Mouse (Mus musculus) cortical plate, adult 2 months (tissue): ENCODE data around the gene Polrmt. TPM values are rescaled to one million over a fixed set of nuclear protein-coding genes. Genes with fewer than 3 reads are reported as not detected.
"Not testable (repeated sequence)": the region's sequence is repeated elsewhere in the genome, so short reads cannot be mapped to it uniquely, and the experiment has no call there.

Experiments
- H3K27ac ChIP-seq: fragments of 200-500 bp; 2 replicates; pipeline ENCODE4 v1.5.1; 2012; ENCODE audit warnings: low read length, control low read depth, inconsistent platforms; ENCODE audit not compliant: insufficient read depth
- H3K4me1 ChIP-seq: fragments of 200-500 bp; 2 replicates; pipeline ENCODE4 v1.6.1; 2011; ENCODE audit warnings: low read length; ENCODE audit not compliant: control insufficient read depth, insufficient read depth
- H3K4me3 ChIP-seq: fragments of 200-500 bp; 2 replicates; pipeline ENCODE4 v1.5.1; 2011; ENCODE audit warnings: mild to moderate bottlenecking, low read length, control low read depth; ENCODE audit not compliant: insufficient read depth
- CTCF ChIP-seq: fragments of 200-500 bp; IDR thresholded peaks from 2 replicates; pipeline ENCODE4 v1.5.1; 2011; ENCODE audit warnings: mild to moderate bottlenecking, control low read depth, low read length; ENCODE audit not compliant: insufficient read depth; ENCODE audit errors: extremely low read depth
- POLR2A ChIP-seq: fragments of 200-500 bp; IDR thresholded peaks from 2 replicates; pipeline ENCODE4 v1.6.1; 2011; ENCODE audit warnings: mild to moderate bottlenecking, low read length, control low read depth; ENCODE audit not compliant: insufficient read depth; ENCODE audit errors: extremely low read depth
- polyA plus RNA-seq: library from polyadenylated mRNA; depleted of rRNA; stranded (reverse); fragments of >200 nt; gene quantifications from 2 replicates; pipeline ENCODE4 v1.2.3, GENCODE M21; 2012

Polrmt gene
- polyA plus RNA-seq, 1 experiment: 51.6 TPM

DNA sequence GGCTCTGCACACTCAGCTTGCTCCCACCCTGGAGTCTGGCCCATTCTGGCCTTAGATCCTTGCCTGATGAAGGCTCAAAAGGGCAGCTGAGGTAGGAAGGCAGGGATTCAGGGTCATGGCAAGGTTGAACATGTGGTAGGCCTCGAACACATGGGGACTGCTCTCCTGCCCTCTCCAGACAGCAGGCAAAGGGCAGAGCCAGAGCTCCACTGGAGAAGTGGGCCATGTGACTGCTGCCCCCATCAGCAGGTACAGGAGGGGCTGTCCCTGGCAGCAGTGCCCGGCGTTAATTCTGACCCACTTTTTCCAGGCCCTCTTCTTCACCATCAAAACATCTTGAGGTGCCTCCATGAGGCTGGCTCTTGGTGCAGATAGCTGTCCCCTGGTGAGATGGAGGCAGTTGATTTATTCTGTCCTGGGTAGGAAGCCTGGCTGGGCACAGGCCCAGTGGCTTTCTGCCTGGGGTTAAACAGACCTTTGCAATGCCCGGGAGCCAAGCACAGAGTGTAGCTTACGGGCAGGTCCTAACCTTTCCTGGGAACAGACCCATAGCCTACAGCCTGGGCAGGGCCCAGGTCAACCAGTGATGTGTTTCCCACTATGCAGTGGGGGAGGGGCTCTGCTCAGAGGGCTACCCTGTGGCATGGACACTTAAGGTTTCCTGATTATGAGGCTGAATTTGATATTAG lies 39.8 kb downstream of the Polrmt start:
- TF ChIP-seq POLR2A (no peak), CTCF (no peak)
- peak overlapping the region; percentile 90 for H3K27ac ChIP-seq
- peaks cover 8% of the 10 kb centered on the region for H3K4me1 ChIP-seq
- peak overlapping the region; percentile 83 for H3K4me3 ChIP-seq

DNA sequence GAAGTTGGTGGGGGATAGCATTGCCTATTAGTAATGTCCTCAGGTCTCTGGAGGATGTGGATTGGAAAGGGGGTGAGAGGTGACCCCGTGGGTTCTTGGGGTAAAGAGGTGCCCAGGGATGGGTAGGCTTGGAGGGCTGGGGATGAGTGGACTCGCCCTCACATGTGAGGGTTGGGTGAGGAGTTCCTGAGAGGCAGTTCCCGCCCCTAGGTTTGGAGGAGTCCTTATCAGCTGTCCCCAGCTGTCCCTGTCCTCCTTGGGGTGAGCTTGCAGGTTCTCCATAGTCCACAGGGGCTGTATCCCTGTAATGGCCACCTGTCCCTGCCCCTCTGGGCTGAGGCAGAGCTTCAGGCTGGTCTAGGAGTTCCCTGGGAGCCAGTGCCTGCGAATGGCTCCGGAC lies 40.4 kb downstream of the Polrmt start:
- peak overlapping the region; percentile 83 for H3K4me3 ChIP-seq
- no peak for TF ChIP-seq POLR2A
- H3K4me1 ChIP-seq: peaks cover 8% of the 10 kb centered on the region
- H3K27ac ChIP-seq: peak overlapping the region; percentile 90

DNA sequence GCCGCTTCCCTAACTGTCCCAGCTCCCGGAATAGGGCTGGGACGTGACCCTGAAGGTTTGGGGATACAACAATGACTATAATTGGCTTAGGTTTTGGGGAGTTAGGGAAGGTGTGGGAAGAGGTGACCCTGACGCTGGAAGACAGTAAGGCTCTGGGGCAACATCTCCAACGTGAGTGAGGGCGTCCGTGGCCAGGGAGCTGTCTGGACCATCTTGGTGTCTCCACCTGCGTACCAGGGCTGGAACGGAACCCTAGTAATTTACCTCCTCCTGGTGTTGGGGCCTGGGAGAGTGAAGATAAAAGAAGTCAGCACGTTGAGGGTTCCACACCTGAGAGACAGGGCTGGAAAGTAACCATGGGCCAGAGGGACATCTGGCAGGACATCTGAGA lies 41.4 kb downstream of the Polrmt start:
- TF ChIP-seq CTCF (no peak), POLR2A (no peak)
- peak overlapping the region; percentile 90; the same call in 1 of the 2 replicates for H3K27ac ChIP-seq
- H3K4me1 ChIP-seq: peaks cover 8% of the 10 kb centered on the region
- H3K4me3 ChIP-seq: peak overlapping the region; percentile 83

DNA sequence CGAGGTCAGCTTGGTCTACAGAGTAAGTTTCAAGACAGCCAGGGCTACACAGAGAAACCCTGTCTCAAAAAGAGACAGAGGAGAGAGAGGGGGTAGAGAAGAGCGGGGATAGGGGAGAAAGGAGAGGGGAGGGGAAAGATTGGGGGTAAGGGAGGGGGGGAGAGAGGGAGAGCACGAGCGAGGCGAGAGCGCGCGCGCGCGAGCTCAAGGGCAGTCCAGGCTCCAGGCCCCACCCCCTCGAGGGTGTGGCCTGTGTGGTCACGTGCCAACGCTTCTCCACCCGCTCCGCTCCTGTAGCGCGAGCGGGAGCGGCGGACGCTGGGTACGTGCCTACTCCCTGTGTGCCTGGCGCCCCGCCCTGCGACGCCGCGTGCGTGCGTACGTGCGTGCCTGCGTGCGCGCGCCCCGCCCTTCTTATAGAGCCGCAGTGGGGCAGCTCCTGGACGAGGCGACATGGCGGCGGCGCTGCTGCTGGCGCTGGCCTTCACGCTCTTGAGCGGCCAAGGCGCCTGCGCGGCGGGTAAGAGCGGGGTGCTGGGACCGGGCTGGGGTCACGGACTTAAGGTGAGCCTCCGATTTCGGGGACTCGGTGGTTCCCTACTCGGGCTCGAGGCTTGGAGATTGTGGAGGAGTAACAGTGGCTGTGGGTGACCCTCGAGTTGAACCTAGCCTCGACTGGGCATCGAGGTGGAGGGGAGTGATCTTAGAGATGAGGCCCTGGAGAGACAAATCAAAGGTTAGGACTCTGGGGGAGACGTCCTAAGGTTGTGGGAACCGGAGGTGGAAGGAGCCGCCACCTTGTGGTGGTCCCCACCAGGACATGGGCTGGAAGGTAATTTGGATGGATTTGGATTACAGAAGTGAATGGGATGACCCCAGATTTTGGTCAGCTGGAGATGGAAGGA lies 42.1 kb downstream of the Polrmt start, which contains the start of gene Bsg:
Gene Bsg, plus strand, starts transcription at position 427 of the 905 bp plus-strand sequence.
- peak; percentile 38 for TF ChIP-seq CTCF
- peak; percentile 91 for TF ChIP-seq POLR2A
- Histone ChIP-seq H3K4me1 (peaks cover 8% of the 10 kb centered on the region), H3K4me3 (peak within 1 kb of the TSS; percentile 83), H3K27ac (peak within 1 kb of the TSS; percentile 90)

DNA sequence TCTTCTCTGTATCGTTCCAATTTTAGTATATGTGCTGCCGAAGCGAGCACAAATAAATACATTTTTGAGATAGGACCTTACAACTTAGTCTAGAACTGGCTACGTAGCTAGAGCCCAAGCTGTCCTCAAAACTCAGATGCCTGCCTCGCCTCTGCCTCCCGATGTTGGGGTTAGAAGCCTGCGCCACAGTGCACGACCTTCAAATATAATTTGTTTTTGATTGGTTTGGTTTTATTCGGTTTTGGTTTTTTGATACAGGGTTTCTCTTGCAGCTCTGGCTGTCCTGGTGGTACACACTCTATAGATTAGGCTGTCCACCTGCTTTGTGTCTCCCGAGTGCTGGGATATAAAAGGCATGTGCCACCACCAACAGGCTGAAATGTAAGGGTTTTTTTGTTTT lies 42.8 kb downstream of the Polrmt start:
- Histone ChIP-seq H3K4me1 (peaks cover 8% of the 10 kb centered on the region), H3K27ac (no peak overlapping the region), H3K4me3 (peak overlapping the region; percentile 83; the same call in 1 of the 2 replicates)
- TF ChIP-seq POLR2A: no peak
- TF ChIP-seq CTCF: no peak

DNA sequence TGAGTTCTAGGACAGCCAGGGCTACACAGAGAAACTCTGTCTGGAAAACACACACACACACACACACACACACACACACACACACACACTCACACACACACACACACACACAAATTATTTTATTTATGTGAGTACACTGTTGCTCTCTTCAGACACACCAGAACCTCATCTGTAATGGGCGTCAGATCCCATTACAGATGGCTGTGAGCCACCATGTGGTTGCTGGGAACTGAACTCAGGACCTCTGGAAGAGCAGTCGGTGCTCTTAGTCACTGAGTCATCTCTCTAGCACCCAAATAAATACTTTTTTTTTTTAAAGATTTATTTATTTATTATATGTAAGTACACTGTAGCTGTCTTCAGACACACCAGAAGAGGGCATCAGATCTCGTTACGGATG lies 43.4 kb downstream of the Polrmt start:
- H3K4me3 ChIP-seq, H3K27ac ChIP-seq, H3K4me1 ChIP-seq: not testable (repeated sequence)

DNA sequence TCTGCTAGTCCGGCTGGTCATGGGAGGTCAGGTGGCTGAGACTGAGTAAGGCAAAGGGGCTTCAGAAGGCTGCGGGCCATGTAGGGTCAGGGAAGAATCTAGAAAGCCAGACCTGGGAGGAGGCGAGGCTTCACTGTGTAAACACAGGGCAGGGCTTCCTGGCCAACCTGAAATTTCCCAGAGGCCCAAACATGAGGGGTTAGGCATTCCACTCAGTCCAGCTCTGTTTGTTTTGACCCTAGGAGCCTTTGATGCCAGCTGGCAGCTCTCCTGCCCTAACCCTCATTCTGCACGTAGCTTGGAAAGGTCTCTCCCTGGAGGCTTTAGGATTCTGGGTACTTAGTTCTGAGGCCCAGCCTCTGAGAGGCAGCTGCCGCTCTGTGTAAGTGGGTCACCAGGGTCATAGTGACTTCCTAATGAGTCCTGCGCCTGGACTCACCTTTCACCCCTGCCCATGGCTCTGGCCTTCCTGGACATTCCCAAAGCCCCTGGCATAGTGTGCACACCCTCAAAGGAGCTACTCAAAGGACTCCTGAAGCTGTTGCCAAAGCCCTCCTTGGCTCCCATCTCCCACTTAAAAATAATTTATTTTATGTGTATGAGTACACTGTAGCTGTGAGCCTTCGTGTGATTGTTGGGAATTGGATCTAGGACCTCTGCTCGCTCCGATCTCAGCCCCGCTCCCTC lies 44.8 kb downstream of the Polrmt start:
- Histone ChIP-seq H3K4me1 (peaks cover 7% of the 10 kb centered on the region), H3K27ac (peak overlapping the region; percentile 49), H3K4me3 (no peak overlapping the region)
- TF ChIP-seq POLR2A (no peak), CTCF (no peak)

DNA sequence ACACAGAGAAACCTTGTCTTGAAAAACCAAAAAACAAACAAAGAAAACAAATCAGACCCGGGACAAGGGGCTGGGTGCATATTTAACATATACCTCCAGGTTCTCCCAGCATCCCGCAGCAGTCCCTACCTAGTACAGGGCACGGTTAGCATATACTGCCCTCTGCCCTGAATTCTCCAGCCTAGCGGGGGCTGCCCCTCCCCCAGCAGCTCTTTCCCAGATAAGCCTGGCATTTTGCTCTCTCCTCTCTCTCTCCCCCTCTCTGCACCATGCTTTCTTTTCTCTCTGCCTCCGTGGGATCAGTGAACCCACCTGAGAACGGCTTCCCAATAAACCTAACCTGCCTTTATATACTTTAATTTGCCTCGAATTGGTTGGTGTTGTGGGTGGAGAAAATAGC lies 45.7 kb downstream of the Polrmt start:
- TF ChIP-seq CTCF (no peak), POLR2A (no peak)
- no peak overlapping the region for H3K4me3 ChIP-seq
- H3K4me1 ChIP-seq: peaks cover 3% of the 10 kb centered on the region
- H3K27ac ChIP-seq: peak overlapping the region; percentile 49

DNA sequence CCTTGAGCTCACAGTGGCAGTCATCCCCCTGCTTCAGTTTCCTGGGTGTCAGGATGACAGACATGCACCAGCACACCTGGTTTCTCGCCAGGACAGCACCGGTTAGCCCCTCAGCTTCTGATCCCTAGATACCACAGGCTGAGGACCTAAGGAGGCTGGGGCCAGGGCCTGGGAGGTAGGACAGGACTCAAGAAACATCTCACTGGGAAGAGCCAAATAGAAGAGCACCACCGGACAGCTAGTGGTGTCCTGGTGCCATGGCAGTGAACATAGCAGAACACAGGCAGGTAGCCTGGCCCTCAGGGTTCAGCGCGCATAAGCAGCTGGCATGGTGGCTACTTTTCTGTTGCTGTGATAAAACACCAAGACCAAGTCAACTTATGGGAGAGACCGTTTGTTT lies 47.9 kb downstream of the Polrmt start:
- TF ChIP-seq CTCF (no peak), POLR2A (no peak)
- peak overlapping the region; percentile 62 for H3K27ac ChIP-seq

More for the DNA sequence above, 47.9 kb downstream of the Polrmt start:
- H3K4me1 ChIP-seq: no peaks in the 10 kb centered on the region; the same call in 1 of the 2 replicates
- H3K4me3 ChIP-seq: no peak overlapping the region
